Mouse (Mus musculus) bone marrow macrophage, adult 2 months (primary cell): ENCODE data around the gene Tenm4.

Source experiments
- CTCF ChIP-seq: IDR thresholded peaks from 2 replicates; pipeline ENCODE4 v1.5.1; 2012; ENCODE audit warnings: low read depth, mild to moderate bottlenecking, low read length, moderate library complexity
- POLR2A ChIP-seq: IDR thresholded peaks from 2 replicates; pipeline ENCODE4 v1.6.1; 2012; ENCODE audit warnings: mild to moderate bottlenecking, low read depth, low read length, borderline replicate concordance

DNA sequence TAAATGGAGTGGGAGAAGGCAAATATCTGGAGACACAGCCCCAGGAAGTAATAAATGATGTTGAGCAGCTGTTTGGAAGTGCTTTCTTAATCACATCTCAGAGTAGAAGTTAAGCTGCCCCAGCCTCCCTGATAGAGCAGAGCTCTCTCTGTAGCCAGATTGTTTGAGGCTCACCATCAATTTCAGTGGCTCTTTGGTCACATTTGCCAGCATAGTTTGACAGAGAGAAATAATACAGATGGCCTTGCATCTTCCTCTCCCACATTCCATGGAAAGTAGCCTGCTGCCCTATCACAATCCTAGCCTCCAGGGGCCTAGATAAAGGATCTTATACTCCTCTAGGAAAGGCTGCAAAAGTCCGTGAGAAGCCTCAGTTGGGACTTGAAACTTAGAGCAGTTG, 462.0 kb downstream of the Tenm4 start:
- TF ChIP-seq POLR2A, result no peak
- TF ChIP-seq CTCF, result no peak
